17 mouse cellular contexts compared by ENCODE assay signal in genomic region chr2:104383589-104383988, GRCm38 (mm10). TPM values are rescaled to one million over a fixed set of nuclear protein-coding genes. Genes with fewer than 3 reads are reported as not detected.
"Had no signal": no experiment of that assay in that cellular context is flagged by ENCODE, and none has a peak within 500 bp of the region (broad histone marks: within the 10 kb centered on the region; RNA-seq: fewer than 3 reads in every experiment).

No protein-coding gene starts in this region.

- H3K9me3 ChIP-seq: neural tube, embryonic 12.5 days; neural tube, embryonic 13.5 days; neural tube, embryonic 15.5 days; stomach, embryonic 15.5 days had no signal

- H3K4me2 ChIP-seq: neural tube, embryonic 12.5 days; neural tube, embryonic 13.5 days; neural tube, embryonic 15.5 days; stomach, embryonic 15.5 days had no signal

- H3K36me3 ChIP-seq: neural tube, embryonic 12.5 days; neural tube, embryonic 13.5 days; neural tube, embryonic 15.5 days; stomach, embryonic 15.5 days had no signal

- H3K4me1 ChIP-seq: stomach, embryonic 15.5 days had no signal

- DNase-seq: retina, postnatal 1 day; right cerebral cortex, adult 18-20 months; right cerebral cortex, postnatal 25 days; right cerebral cortex, postnatal 4 days; spleen, adult 18-20 months; thymus, adult 18-20 months; thymus, adult 2 months; thymus, postnatal 14 days; thymus, postnatal 25 days; thymus, postnatal 36 days; thymus, postnatal 4 days had no signal

- H3K4me3 ChIP-seq: neural tube, embryonic 12.5 days; neural tube, embryonic 13.5 days; neural tube, embryonic 15.5 days; stomach, embryonic 15.5 days had no signal

- H3K27me3 ChIP-seq: neural tube, embryonic 12.5 days; neural tube, embryonic 13.5 days; neural tube, embryonic 15.5 days; stomach, embryonic 15.5 days had no signal

- H3K9ac ChIP-seq: neural tube, embryonic 12.5 days; neural tube, embryonic 13.5 days; neural tube, embryonic 15.5 days; stomach, embryonic 15.5 days had no signal

- H3K27ac ChIP-seq: neural tube, embryonic 12.5 days; neural tube, embryonic 13.5 days; neural tube, embryonic 15.5 days; stomach, embryonic 15.5 days; stomach, postnatal 0 days had no signal

RNA-seq across cellular contexts. Expression of gene D430041D05Rik, which starts 27.2 kb away (rescaled TPM):
- polyA plus RNA-seq: small intestine, adult 2 months had no signal
